Mouse (Mus musculus) embryonic stem cell, embryonic (primary cell): ENCODE data around the gene Mmel1.

Experiments
- CTCF ChIA-PET, 4 experiments: fragments of 300-600 bp in 2 of 4; fragments of 350-600 bp in 2 of 4; sonication (Branson Sonifier 250); formaldehyde crosslinking; loops; one replicate each; lab custom pipeline; 2022; ENCODE audit warnings: inconsistent platforms in 2 of 4; lab: Charles Lee
- POLR2A ChIA-PET, 4 experiments: fragments of 300-600 bp in 2 of 4; fragments of 350-600 bp in 2 of 4; sonication (Branson Sonifier 250); formaldehyde crosslinking; loops; one replicate each; lab custom pipeline; 2022; ENCODE audit warnings: antibody characterized with exemption in 4 of 4, inconsistent platforms in 1 of 4; lab: Charles Lee

The Mmel1 gene

DNA sequence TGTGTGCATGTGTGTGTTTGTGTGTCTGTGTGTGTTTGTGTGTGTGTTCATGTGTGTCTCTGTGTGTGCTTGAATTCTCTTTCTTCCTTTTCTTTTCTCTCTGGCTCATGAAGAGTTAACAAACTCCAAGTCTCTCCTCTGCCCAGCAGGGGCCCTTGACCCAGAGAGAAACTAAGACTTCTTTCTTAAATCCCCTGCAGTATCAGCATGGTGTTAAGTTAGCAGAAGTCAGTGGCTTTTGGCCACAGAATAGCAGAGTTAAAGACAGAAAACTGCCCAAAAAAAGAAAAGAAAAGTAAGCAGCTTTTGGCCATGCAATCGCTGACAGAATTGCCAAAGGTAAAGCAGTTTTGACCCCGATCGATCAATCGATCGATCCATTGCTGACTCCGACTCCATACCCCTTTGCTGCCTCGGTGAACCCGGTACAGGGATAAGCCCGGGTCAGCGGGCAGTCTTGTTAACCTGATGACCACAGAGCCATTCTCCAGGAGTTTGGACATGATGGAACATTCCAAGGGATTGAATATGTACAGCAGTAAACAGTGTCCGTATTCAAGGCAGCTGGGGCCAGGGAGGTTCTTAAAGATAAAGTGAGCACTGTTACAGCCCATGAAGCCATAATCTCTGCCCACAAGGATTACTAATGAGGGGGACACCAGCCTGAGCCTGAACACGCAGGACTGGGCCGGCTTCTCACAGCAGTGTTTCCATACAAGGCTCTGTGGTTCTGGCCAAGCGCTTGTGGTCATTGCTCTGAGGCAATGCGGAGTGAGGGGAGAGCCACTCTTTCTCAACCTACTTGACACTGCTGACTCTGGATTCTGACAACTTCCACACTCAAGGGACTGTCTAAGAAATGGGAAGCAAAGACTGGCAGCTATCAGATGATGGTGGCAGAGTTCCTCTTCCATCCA, 41.5 kb downstream of the Mmel1 start:
- CTCF ChIA-PET = interaction anchor here in 1 of 4 experiments (0.6 kb wide), 1 partner anchor 120 kb away, joined by 3 read pairs; no protein-coding TSS in a partner anchor
- POLR2A ChIA-PET = interaction anchor here in 1 of 4 experiments (1.5 kb wide), 1 partner anchor 18 kb away, joined by 3 read pairs; the partner anchor contains the start of gene Tnfrsf14

DNA sequence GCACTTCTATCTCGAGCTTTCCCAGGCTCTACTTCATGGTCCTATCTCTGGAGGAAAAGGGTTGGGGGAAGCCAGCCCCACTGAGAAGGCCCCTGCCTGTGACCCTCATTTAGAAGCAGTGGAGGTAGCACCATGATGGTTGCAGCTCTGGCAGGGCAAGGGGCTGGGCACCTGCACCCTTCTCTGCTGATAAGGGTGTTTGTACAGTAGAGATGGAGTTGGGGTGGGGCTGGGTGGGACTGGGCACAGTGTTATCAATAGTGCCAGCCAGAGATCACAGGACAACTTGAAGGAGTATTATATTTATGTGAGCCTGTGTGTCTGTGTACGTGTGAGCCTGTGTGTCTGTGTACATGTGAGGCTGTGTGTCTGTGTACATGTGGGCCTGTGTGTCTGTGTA, 42.3 kb downstream of the Mmel1 start:
- CTCF ChIA-PET = interaction anchor here in 1 of 4 experiments (0.6 kb wide), 1 partner anchor 119 kb away, joined by 3 read pairs; no protein-coding TSS in a partner anchor
- POLR2A ChIA-PET = interaction anchor here in 1 of 4 experiments (1.5 kb wide), 1 partner anchor 17 kb away, joined by 3 read pairs; the partner anchor contains the start of gene Tnfrsf14

DNA sequence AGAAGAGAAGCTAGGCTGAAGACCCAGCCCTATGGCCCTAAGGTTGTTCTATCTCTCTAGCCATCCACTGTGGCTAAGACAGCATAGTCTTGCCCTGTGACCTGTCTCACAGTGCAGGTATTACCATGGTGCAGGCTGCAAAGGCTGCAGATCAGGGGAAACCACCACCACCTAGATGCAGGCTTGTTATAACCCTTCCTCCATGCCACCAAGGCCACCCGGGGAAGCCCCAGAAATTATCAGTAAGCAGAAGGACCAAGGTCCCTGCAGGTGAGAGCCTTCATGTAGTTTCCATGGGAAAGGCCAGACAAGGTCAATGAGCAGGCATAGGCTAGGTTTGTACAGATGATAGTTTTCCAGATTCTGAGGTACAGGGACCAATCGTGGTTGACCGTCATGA, 44.5 kb downstream of the Mmel1 start:
- POLR2A ChIA-PET = no interaction called here
- CTCF ChIA-PET = interaction anchor here in 2 of 4 experiments (0.8 to 1.5 kb wide), 3 partner anchors 11 to 141 kb away, joined by 3 to 5 read pairs (median 3); no protein-coding TSS in a partner anchor

DNA sequence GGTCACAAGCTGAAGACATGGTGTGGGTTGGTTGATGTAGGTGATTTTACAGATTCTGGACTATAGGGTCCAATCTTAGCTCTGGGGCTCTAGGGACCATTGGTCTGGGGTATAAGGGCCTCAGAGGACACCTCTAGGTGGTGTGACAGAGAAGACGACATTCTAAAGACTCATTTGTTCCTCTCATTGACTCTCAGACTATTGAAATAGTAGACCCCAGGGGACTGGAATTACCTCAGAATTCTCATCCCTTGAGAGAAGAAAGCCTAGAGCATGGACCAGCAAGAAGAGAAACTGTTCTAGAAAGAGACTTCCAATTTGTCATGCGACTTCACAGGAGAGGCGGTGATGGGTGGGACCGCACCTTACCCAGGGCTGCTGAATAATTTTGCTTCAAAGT, 44.9 kb downstream of the Mmel1 start:
- POLR2A ChIA-PET = no interaction called here
- CTCF ChIA-PET = interaction anchor here in 2 of 4 experiments (1.0 to 1.5 kb wide), 2 partner anchors 11 to 140 kb away, joined by 3 to 5 read pairs; no protein-coding TSS in a partner anchor

DNA sequence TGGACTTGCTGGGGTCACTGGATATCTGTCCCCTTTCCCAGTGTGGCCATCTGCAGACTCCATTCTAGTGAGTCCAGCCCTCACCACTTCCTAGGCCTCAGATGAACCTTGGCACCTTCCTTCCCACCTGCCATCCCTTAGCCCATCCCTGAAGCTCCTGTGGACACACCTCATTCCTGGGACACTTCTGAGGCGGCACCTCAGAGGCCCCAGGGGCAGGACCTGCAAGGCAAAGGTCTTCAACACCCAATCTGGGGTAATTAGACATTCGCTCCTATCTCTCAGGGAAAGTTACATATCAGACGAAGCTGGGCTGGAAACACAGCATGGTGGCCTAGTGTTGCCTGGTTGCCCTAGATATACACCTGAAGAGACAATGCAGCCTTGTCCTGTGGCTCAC, 45.3 kb downstream of the Mmel1 start:
- CTCF ChIA-PET = interaction anchor here in 2 of 4 experiments (0.6 to 1.3 kb wide), 5 partner anchors 10 to 827 kb away, joined by 3 to 6 read pairs (median 3); no protein-coding TSS in a partner anchor

DNA sequence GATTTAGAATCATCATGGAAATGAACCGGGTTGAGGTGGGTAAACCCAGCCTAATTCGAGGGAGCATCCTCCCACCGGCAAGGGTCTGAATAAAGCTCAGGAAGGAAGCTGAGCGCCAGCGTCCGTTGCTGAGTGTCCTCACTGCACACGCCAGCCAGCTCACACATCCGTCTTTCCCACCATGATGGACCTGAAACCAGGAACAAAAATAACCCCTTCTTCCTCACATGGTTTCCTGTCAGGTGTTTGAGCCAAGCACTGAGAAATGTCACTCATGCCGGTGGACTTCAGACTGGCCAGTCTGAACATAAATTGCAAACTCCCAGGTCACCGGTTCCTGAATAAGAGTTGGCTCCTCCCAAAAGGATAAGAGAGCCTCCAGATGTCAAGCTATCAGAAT, 45.9 kb downstream of the Mmel1 start:
- POLR2A ChIA-PET = interaction anchor here in 1 of 4 experiments (0.7 to 0.8 kb wide), 2 partner anchors 14 to 28 kb away, joined by 3 read pairs; no protein-coding TSS in a partner anchor
- CTCF ChIA-PET = interaction anchor here in 2 of 4 experiments (0.6 to 1.3 kb wide), 5 partner anchors 10 to 828 kb away, joined by 3 to 6 read pairs (median 3); no protein-coding TSS in a partner anchor

More for the DNA sequence above, 45.3 kb downstream of the Mmel1 start:
- POLR2A ChIA-PET = interaction anchor here in 1 of 4 experiments (0.7 to 0.8 kb wide), 2 partner anchors 14 to 28 kb away, joined by 3 read pairs; no protein-coding TSS in a partner anchor

DNA sequence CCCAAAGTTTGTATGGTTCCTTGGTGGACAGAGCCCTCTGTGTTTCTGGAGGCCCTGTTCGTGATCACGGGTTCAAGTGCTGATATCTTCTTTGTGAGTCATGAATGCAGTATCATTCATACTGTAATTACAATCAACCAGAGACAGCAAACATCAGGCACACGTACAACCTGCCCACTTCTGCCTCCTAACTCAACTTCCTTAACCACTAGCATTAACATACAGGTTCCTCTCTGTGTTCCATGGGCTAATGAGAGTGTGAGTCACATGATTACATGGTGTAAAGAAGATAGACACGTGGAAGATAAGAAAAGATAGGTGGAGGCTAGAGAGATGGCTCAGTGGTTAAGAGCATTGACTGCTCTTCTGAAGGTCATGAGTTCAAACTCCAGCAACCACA, 47.3 kb downstream of the Mmel1 start:
- POLR2A ChIA-PET = interaction anchor here in 1 of 4 experiments (1.7 kb wide), 1 partner anchor 9 kb away, joined by 3 read pairs; no protein-coding TSS in a partner anchor
- CTCF ChIA-PET = no interaction called here

DNA sequence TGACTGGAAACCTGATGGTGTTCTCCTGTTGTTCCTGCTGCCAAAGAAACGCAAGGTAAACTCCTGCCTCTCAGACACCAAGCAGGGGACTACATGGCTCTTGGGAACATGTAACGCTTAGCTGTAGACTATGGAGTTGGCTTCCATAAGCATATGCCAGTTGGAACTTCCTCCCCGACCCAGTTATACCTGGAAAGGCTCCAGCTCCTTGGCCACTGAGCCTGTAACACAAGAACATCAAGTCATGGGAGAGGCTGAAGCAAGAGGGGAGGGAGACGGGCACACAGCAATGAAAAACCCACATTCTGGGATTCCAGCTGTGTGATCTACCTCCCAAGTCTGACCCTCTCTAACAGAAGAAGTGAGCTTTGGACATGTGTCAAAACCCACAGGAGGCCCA, 52.9 kb downstream of the Mmel1 start:
- CTCF ChIA-PET = interaction anchor here in 1 of 4 experiments (1.3 kb wide), 1 partner anchor 91 kb away, joined by 4 read pairs; no protein-coding TSS in a partner anchor
- POLR2A ChIA-PET = interaction anchor here in 1 of 4 experiments (1.2 kb wide), 1 partner anchor 88 kb away, joined by 3 read pairs; no protein-coding TSS in a partner anchor

DNA sequence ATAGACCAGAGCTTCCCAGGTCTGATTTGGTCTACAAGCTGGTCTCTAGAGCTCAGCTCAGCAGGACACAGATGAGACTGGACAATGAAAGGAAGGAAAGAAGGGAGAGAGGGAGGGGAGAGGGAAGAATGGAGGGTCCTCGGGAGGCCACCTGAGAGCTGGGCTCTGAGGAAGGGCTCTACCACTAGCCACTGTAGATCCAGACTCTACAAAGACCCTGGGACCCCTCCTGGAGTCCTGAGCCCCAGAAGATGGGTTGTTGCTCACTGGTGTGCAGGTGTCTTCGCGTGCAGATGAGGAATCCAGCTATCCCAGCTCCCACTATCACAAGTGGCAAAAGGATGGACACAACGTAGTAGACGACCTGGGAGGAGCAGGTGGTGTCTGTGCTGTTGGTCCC, 53.5 kb downstream of the Mmel1 start:
- POLR2A ChIA-PET = interaction anchor here in 1 of 4 experiments (1.2 kb wide), 1 partner anchor 87 kb away, joined by 3 read pairs; no protein-coding TSS in a partner anchor
- CTCF ChIA-PET = interaction anchor here in 2 of 4 experiments (1.0 to 1.3 kb wide), 3 partner anchors 56 to 143 kb away, joined by 3 to 4 read pairs (median 3); no protein-coding TSS in a partner anchor

DNA sequence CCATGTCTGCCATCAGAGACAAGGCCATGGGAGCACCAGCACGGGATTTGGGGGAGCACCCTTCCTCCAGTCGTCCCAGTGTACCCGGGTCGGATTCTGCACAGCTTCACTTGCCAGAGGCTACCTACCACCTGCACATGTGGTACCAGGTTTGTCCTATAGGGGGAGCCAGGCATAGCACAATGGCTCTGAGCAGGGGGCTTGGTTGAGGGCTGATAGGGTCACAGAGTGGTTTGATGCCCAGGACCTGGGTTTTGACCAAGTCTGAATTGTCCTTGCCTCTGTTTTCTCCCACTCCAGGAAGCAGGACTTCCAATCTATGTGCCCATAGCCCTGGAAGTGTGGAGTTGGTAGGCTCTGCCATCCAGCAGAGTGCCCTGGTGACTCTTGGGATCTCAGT, 56.0 kb downstream of the Mmel1 start:
- CTCF ChIA-PET = interaction anchor here (0.5 to 2.8 kb wide), 57 partner anchors 9 to 493 kb away, joined by 3 to 24 read pairs (median 4); partner anchors contain the start of genes Faap20 (in 1 of the 4) and Pex10 (in 1 of the 4)
- POLR2A ChIA-PET = interaction anchor here in 1 of 4 experiments (0.9 to 1.3 kb wide), 4 partner anchors 13 to 140 kb away, joined by 3 to 5 read pairs (median 3); no protein-coding TSS in a partner anchor

DNA sequence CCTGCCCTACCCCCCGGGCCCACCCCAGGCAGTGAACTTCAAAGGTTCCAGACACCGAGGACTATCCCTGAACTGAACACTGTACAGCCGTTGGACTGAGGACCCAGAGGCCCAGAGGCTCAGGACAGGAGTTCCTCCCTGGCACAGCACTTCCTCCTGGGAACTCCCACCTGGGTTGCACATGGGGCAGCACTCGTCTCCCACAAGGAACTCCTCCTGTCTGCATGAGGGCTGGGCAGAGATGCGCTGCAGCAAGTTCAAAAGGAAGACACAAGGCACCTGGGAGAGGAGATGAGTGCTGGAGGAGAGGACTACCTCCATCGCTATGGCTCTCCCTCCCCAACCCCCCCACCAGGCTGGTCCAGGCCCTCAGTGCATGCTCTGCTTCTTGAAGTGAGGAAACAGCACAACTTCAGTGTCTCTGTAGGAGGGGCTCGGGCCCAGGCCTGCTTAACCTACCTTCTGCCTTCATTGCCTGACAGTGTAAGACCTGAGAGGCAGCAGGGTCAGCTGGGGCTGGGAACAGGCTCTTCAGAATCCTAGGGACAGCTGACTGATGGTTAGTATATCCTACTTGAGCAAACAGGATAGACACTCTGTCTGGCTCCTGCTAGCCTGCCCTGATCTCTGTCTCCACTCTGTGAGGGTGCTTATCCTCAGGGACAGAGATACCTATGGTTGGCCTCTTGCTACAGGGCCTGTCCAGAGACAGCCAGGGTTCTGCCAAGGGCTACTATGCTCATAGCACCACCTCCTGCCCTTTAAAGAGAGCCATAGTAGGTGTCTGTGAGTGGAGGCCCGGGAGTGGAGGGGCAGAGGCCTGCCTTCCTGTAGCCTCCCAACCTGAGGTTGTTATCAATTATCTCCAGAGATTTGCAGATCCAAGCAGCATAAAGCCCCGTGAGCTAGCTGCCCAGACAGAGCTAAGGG, 57.8 kb downstream of the Mmel1 start:
- ChIA-PET POLR2A (interaction anchor here in 2 of 4 experiments (0.7 to 1.1 kb wide), 2 partner anchors 26 to 28 kb away, joined by 3 read pairs; partner anchors contain the start of gene Fam213b (in 1 of the 2)), CTCF (interaction anchor here in 2 of 4 experiments (0.6 to 1.1 kb wide), 5 partner anchors 9 to 1368 kb away, joined by 3 to 9 read pairs (median 4); no protein-coding TSS in a partner anchor)

DNA sequence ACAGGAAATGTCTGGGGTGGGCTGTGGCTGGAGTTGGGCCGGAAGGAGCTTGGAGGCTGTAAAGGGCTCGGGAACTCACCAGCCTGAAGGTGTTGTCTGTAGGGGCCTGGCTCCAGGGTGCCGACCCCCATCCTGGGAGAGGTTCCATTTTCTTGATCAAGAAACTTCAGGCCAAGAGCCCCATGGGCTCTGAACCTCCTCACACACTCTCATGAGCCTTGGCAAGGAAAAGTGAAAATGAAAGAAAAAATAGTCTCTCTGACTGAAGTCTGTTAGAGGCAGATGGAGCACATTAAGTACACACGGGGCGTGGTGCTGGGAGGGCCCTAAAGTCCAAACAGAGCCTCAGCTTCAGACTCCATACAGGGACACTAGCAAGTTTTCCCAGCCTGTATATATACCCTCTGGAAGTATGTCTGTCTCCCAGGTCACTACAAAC, 58.5 kb downstream of the Mmel1 start:
- CTCF ChIA-PET = interaction anchor here in 3 of 4 experiments (0.6 to 1.1 kb wide), 6 partner anchors 8 to 138 kb away, joined by 3 to 9 read pairs (median 3); no protein-coding TSS in a partner anchor

DNA sequence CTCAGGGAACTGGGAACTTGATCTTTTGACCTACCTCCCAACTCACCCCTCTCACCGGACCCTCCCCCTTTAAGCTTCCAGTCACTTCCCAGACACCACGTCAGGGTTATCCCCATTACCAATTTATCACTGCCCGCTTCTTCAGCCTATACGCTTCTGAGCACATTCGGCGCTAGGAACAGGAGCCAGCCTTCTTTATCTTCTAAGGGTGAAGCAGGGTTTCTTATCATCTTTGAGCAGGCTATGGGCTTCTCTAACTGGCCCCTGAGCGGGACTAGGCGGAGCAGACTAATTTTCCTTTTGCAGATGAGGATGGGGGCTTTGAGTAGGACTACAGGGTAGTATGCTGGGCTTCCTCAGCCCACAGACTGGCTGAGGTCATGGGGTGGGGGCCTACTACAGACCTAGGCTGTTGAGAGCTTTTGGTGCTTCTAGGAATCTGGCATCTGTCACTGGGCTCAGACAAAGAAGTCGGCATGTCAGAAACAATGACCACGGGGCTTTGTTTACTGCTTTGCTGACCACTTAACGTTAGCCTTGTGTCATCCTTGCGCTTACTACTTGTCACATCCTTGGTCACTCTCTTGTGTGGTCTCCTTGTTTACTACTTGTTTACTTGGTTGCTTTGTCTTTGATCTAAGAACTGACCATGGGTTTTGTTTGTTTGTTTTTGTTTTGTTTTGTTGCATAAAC, 59.2 kb downstream of the Mmel1 start, which contains the start of gene Tnfrsf14:
Tnfrsf14 (minus strand) TSS at position 169 of the 693 bp plus-strand sequence.
- POLR2A ChIA-PET = interaction anchor here in 2 of 4 experiments (0.7 to 1.2 kb wide), 5 partner anchors 14 to 57 kb away, joined by 3 read pairs; partner anchors contain the start of gene Fam213b (in 1 of the 2)
- CTCF ChIA-PET = interaction anchor here (0.6 to 1.1 kb wide), 7 partner anchors 8 to 492 kb away, joined by 3 to 9 read pairs (median 3); no protein-coding TSS in a partner anchor

More for the DNA sequence above, 58.5 kb downstream of the Mmel1 start:
- POLR2A ChIA-PET = interaction anchor here in 2 of 4 experiments (0.7 to 1.1 kb wide), 3 partner anchors 16 to 29 kb away, joined by 3 read pairs; partner anchors contain the start of gene Fam213b (in 1 of the 2)

DNA sequence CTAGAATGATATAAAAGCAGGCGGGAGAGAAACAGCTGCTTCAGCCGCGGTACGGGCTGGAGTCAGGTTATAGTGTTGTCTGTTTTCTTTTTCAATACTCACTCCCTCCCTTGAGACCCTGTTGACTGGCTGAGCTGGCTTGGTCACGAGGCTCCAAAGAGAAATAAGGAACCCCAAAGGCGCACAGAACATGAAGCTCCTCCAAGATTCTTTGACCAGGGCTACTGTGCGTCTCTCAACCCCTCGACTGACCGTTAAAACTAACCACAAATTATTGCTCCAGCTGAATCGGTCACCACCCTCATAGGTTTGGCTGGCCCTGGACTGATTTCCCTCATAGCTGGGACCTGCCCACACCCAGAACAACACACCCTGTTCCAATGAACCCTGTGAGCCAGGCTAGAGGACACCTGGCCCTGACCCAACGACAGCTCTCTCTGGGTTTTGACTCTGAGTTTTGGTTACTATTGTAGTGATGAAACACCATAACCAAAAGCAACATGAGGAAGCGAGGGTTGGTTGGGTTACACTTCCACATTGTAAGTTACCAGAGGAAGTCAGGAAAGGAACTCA, 59.8 kb downstream of the Mmel1 start:
- POLR2A ChIA-PET = interaction anchor here in 2 of 4 experiments (1.1 to 1.2 kb wide), 3 partner anchors 14 to 56 kb away, joined by 3 read pairs; no protein-coding TSS in a partner anchor
- CTCF ChIA-PET = interaction anchor here in 2 of 4 experiments (0.8 to 0.9 kb wide), 2 partner anchors 125 to 339 kb away, joined by 3 read pairs; no protein-coding TSS in a partner anchor

DNA sequence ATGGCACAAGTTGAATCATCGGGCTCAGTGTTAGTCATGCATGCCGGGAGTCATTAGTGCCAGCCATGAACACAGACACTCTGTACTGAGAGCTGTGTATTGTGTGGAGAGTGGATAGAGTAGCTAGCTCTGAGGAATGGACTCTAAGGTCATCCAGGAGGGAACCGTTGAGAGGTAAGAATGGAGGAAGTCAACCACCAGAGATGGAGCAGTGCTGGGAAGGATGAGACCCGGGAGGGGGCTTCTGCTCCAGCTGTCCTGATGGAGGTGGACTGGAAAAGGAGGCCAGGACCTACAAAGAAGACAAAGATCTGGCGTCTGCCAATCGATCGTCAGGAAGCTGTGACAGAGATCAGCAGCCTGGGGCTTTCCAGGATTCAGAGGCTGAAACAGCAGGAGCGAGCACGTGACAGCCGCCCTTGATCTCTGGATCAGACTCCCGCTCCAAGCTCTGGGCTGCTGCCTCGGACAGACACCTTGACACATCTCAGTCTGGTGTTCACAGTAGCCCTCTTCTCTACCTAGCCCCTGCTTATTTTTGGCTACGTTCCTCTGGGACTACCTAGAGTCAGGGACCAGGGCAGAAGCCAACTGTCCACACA, 64.0 kb downstream of the Mmel1 start:
- CTCF ChIA-PET = interaction anchor here in 3 of 4 experiments (0.6 to 2.3 kb wide), 4 partner anchors 8 to 56 kb away, joined by 3 to 8 read pairs (median 4); no protein-coding TSS in a partner anchor
- POLR2A ChIA-PET = no interaction called here
